Mouse (Mus musculus): ENCODE results near the gene Arr3. TPM values are rescaled to one million over a fixed set of nuclear protein-coding genes. Genes with fewer than 3 reads are reported as not detected.
A peak's percentile ranks its signal among the peaks of the same experiment; 100 is the strongest.

Arr3 gene
- not detected for total RNA-seq (2021)
- long read RNA-seq, experiment 1: 0 reads
- long read RNA-seq, experiment 2: 0 reads

DNA sequence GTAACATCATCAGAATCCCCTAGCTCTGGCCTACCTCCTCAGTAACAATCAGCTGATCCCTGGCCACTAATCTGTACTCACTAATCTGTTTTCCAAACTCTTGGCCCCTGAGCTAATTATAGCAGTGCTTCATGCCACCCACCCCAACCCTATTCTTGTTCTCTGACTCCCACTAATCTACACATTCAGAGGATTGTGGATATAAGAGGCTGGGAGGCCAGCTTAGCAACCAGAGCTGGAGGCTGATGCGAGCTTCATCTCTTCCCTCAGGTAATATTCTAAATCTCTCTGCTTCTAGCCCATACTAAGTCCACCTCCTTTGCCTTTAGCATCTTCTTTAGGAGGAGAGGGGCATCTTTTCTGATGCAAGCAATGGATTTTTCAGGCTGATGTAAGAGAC is at the start of gene Arr3:
Arr3 (plus strand) TSS at position 184 of the 400 bp plus-strand sequence.
- no peak for DNase-seq (ENCODE audit: low spot score)

DNA sequence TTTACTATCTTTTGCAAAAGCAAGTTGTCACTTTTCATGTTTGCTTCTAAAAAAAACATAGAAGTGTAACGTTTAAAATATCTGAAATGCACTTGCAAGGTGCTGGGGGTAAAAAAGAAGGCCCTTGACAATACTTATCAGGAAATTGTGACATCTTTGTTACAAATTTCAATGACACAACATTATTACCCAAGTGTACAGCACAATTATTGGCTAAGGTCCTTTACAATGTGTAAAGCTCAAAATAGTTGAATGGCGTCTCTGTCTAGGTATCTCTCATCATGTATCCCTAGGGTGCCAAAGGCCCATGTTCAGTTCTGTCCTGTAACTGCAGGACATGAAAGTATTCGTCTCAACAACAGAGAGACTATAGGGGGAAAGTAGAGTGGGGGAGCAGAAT is 49.3 kb upstream of the Arr3 start:
- DNase-seq (ENCODE audit: low spot score): no peak

DNA sequence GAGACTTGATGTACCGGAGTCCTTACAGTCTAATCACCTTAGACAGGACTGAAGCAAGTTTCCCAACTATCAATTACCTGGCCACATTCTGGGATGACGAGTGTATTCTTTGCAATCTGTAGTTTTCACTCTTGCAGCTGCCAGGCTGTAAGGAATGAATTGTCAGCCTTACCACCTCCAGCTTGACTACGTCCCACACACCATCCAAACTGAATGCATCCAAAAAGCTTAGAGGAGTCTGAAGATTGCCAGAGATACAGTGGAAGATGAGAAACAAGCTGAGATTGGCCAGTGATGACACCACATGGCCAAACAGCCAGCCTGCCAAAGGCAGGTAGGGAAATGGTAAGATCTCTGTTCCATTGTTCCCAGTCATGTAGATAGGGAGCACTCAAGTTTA is 39.6 kb upstream of the Arr3 start:
- no peak for DNase-seq (ENCODE audit: low spot score)

DNA sequence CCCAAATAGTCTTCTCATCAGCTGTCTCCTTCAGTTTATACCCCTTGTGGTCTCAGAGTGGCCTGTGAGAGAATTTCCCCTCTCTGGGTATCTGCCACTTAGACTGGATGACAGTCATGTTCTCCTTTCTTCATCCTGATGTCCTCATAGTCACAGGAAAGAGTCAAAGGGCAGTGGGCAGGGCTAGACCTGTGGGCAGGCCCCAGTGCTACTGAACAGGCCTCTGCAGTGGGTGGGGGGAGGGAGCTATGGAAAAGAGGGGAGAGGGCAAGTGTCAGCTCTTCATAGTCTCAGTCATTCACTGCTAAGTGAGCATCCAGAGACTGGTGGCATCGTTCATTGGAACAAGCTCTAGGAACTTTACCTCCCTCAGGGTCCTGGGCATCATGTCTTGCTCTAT is 33.3 kb upstream of the Arr3 start, which contains the start of gene Awat1:
Awat1 (plus strand) TSS at position 301 of the 400 bp plus-strand sequence.
- no peak for DNase-seq (ENCODE audit: low spot score)

DNA sequence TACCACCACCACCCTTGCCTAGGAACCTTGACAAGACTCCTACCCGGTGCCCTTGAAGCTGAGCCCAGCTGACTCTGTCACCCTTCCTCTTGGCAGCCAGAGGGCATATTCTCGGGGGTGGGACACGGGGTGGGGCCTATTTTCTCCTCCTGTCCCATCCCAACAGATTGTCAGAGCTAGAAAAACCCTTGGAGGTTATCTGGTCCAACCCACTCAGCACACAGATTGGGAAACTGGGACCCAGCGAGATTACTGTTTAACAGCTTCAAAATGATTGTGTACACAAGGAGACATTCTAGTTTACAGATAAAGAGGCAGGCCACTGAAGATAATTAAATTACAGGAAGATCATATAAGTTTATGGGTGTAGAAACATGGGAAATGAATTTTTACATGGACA is 10.5 kb upstream of the Arr3 start, which contains the start of gene P2ry4:
P2ry4 (minus strand) TSS at position 79 of the 400 bp plus-strand sequence.
- DNase-seq (ENCODE audit: low spot score): no peak

DNA sequence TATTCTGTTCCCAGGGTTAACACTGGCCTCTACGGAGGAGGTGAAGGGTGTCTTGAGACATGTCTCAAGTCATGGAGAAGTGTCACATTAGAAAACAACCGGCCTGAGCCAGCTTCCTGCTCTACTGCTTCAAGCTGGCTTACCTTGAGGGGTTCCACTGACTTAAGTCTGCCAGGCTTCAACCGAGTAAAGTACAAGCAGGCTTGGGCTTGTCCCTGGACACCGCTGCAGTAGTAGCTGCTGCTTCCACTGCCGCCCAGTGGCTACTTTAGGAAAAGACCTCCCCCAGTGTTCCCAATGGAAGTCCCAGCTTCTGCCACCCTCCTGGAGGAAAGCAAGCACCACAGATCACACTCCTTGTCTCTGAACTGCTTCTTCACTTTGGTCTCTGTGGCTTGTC is 7.9 kb upstream of the Arr3 start:
- no peak for DNase-seq (ENCODE audit: low spot score)

DNA sequence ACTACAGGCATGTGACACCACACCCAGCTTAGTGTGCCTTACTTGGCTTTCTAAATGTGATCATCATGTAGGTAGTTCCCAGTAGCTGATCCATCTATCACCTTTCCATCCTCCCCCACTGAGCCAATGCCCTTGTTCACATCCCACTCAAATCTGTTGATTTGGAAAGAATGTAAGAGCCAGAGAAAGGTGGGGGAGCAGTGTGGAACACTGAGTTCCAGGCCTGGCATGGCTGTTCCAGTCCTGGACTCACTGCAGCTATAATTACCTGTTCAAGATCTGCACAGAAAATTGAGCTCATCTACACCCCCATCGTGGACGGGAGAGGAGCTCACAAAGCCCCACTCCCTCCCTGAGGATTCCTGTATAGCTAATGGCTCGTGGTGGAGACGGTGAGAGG is 5.5 kb upstream of the Arr3 start:
- DNase-seq (ENCODE audit: low spot score): no peak

DNA sequence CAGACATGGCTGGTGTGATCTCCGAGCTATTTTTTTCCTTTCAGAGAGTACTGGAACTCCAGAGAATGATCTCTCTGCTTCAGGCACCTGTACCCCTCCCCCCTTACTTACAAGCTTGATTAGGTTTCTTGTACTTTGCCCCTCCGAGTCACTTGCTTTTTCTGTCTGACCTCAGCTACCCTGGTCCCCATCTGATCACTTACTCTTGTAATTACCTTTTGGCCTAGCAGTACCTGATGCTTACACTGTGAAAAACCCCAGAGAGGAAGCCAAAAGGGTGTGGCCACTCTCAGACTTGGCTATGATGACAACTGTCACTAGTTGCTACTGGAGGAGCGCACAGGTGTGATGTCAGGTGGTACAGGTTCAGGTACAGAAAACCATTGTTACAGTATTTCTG is 13.2 kb downstream of the Arr3 start:
- no peak for DNase-seq (ENCODE audit: low spot score)

DNA sequence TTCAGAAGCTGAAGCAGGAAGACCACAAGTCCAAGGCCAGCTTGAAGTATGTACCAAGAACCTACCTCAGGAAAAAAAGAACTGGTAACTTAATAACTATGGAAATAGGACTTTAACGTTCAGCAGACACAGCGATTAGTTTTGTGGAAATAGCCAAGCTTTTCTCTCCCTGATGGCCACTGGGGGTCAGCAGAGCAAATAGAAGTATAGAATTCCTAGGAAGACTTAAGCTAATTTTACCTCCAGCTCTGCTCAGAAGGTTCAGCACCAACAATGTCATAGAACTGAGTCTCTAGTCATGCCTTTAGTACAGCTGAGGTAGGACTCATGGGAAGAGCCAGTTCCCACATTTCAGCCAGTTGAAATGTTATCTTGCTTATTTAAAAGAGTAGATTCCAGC is 16.1 kb downstream of the Arr3 start:
- no peak for DNase-seq (ENCODE audit: low spot score)

DNA sequence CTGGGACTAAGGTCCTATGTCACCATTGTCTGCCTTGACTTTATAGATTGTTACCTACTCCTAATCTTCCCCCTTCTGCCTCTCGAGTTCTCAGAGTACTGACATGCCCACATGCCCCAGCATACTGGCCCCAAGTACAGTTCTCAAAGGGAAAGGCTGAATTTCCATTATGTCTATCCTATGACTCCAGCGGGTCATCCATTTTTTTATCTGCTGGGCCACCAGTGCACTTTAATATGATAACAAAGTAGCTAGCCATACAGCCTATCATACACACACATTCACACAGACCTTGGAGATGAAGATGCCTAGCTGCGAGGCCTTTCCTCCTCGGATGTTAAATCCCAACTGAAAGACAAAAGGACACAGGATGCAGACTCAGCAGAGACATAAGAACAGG is 18.9 kb downstream of the Arr3 start:
- DNase-seq (ENCODE audit: low spot score): no peak

DNA sequence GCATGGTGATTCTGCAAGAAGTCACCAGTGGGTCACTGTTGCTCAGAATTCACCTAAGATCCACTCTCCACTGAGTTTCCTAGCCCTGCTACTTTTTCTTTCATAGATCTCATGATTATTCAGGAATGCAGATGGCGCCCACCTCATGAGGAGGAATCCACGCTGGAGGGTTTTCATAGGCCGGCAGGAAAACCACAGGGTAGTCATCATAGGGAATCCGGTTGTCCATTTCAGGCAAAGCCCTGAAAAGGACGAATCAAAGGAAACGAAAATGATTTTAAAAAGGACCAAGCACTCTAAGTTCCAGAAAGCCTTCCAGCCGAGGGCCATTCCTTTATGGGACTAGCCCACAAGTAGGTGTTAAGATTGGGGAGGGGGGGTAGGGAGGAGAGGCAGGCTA is 19.8 kb downstream of the Arr3 start:
- DNase-seq (ENCODE audit: low spot score): no peak

DNA sequence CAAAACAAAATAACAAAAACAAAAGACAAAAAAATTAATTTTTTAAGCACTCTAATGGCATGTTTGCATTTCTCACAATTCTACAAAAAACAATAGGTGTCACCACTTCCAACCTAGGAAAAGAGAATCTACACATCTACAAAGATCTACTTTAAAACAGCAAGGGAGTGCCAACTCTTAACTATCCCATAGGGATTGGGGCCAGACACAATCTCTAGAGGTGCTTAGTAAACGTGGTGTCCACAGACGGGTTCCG is 20.2 kb downstream of the Arr3 start, which contains the start of gene Kif4:
Kif4 (plus strand) TSS at position 192 of the 256 bp plus-strand sequence.
- no peak for DNase-seq (ENCODE audit: low spot score)

DNA sequence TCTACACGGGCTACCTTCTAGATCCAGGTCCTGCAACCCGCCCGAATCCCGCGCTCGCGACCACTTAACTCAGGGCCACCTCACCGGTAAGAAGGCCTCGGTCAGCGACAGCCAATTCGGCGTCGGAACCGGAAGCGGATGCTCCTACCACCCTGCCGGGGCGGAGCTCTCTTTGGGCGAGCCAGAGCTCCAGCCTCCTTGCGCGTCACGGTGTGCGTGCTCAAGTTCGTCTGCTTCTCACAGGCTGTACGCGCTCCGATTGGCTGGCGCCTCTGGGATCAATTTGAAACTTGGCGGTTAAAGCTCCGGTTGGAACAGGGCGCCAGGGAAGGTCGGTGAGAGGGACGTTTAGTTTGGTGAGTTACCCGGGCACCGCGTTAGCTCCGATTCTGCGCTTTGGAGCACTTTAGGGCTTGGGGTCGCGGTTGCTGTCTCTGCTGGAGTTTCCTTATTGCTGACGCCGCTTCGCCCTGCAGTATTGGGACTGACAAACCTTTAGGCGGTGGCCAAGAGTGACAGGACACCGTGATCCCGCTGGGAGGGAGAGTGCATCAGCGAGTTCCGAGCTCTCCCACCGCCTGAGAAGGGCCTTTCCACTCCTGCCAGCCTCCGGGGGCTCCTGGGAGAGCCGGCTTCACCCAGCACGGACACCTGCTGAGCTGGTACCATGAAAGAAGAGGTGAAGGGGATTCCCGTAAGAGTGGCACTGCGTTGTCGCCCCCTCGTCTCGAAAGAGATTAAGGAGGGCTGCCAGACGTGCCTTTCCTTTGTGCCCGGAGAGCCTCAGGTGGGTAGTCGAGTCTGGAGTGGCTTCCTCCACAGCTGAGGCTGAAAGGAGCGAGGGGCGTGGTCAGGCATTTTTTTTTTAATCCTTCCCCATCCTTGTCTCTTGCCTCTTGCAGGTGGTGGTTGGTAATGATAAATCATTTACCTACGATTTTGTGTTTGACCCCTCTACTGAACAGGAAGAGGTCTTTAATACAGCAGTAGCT is 20.8 kb downstream of the Arr3 start, which contains the start of gene Pdzd11:
Pdzd11 (minus strand) TSS at position 767 of the 992 bp plus-strand sequence.
- peak; percentile 86 for DNase-seq (ENCODE audit: low spot score)

DNA sequence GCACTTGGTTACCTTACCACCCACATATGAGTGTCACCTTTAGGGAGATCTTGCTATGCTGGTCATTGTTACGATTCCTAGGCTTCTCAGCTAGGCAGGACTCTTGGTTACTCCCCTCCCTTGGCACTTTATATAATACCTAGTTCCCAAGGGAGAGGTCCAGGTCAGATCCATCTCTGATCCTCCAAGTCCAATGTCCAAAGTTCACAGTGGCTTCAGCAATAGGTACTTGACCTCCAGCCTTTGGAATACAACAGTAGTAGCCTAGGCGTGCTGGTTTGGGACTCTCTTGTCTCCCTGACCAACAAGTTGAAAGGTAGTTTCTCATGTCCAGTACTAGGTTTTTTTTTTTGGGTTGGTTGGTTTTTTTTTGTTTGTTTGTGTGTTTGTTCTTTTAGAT is 23.8 kb downstream of the Arr3 start:
- DNase-seq (ENCODE audit: low spot score): no peak

DNA sequence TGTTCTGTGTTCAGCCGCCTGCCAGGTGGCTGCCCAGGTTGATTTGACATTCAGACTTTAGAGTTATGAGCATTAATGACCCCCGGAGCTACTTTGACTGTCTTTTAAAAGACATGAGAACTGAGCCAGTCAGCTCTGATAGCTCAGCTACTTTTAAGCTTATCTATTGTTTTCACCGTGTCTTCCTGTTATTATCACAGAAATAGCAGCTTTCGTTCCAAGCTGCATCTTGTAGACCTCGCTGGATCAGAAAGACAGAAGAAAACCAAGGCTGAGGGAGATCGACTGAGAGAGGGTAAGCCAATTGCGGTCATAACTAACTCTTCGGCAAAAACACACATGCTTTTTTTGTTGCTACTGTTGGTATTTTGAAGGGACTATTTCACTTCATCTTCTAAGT is 33.2 kb downstream of the Arr3 start:
- DNase-seq (ENCODE audit: low spot score): no peak

DNA sequence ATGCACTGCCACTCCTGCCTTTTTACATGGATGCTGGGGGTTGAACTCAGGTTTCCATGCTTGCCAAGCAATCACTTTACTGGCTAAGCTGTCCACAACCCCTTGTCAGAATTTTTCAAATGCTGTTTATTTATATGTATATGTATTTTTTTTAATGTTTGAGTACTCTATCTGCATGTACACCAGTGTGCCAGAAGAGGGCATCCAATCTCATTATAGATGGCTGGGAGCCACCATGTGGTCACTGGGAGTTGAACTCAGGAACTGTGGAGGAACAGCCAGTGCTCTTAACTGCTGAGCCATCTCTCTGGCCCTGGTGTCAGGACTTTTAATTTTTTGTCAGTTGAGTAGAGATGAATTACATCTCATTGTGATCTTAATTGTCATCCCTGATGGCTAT is 47.6 kb downstream of the Arr3 start:
- DNase-seq (ENCODE audit: low spot score): no peak

DNA sequence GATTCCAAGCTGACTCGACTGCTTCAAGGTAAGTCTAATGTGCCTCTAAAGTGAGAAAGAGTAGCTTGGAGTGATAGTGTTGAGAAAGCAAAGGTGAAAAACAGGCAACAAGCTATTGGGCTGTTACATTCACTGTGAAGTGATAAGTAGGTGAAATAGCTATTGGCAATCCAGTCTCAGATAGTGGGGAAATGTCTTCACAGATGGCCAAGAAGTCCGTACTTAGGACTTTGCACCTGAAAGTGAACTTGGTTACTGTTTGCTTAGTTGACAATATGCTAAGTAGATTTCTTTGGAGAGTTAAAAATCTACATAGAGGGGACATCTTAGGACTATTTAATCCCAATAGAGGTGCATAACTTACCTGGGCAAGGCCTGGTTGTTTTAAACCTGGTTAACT is 59.5 kb downstream of the Arr3 start:
- no peak for DNase-seq (ENCODE audit: low spot score)

Other genes starting within 250 kb of the Arr3 start
- not detected for gene Otud6a, start 176.5 kb upstream of the Arr3 start, total RNA-seq (2021)
- under 1 TPM; 0.14 to 0.24 TPM for gene Awat2, start 162.8 kb upstream of the Arr3 start, total RNA-seq (2021)
- 10 to 100 TPM; 34.2 to 40.6 TPM for gene Igbp1, start 111.2 kb upstream of the Arr3 start, total RNA-seq (2021)
- gene Dgat2l6, start 80.7 kb upstream of the Arr3 start, total RNA-seq (2021): under 1 TPM; 0.30 to 0.62 TPM
- not detected for gene Awat1, start 33.2 kb upstream of the Arr3 start, total RNA-seq (2021)
- gene P2ry4, start 10.6 kb upstream of the Arr3 start, total RNA-seq (2021): under 1 TPM in 1 of 2 experiments, not detected in 1; 0.05 TPM
- gene Kif4, start 20.2 kb downstream of the Arr3 start, total RNA-seq (2021): under 1 TPM in 1 of 2 experiments, not detected in 1; 0.12 TPM
- gene Pdzd11, start 21.1 kb downstream of the Arr3 start, total RNA-seq (2021): 10 to 100 TPM; 10.8 to 11.4 TPM
- not detected for gene Gdpd2, start 124.4 kb downstream of the Arr3 start, total RNA-seq (2021)
- 1 to 10 TPM; 1.1 to 1.9 TPM for gene Dlg3, start 162.2 kb downstream of the Arr3 start, total RNA-seq (2021)